Mouse (Mus musculus): ENCODE data around the gene Gm21985.

- no peak for TF ChIP-seq GATA1 (IDR thresholded peaks at IDR 0.05; ENCODE audit: low read length)
- no peak for TF ChIP-seq TAL1 (IDR thresholded peaks at IDR 0.05; ENCODE audit: low read length)
Observed at GRCm38 (mm10) chr2:112273474-112273873, 7.4 kb downstream of the Gm21985 start.
